Mouse (Mus musculus): ENCODE measurements at regions not wholly inside any gene's neighbourhood (a gene's known extent, or its start where the extent isn't known, plus 50 kb on each side); places are given as distances from the start of the nearest gene placed in this dataset.

DNA sequence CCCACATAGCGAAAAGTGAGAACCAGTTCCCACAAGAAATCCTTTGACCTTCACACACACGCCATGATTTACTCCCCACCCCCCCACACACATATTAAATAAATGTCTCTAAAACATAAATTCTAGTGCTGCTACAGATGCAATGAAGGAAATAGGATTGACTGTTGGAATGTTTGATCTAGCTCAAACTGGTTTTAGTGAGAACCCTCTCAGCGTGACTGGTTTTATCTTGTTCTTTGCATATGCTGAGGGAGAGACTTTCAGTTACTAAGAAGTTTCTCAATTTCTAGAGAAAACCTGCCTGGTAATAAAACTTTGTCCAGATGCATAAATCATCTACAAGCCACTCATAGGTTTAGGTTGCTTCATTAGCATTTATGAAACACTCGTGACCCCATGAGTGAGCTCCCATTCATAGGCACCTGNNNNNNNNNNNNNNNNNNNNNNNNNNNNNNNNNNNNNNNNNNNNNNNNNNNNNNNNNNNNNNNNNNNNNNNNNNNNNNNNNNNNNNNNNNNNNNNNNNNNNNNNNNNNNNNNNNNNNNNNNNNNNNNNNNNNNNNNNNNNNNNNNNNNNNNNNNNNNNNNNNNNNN lies 66.4 kb upstream of the Hmcn1 start:
- TF ChIP-seq POLR2A (IDR thresholded peaks at IDR 0.05; ENCODE audit: extremely low read depth, insufficient read depth, low read length) = no peak
- TF ChIP-seq CTCF (IDR thresholded peaks at IDR 0.05; ENCODE audit: extremely low read depth, insufficient read depth, low read length) = no peak

All from cortical plate, adult 2 months (tissue).